Mouse (Mus musculus): ENCODE measurements around the gene Urb2. TPM values are rescaled to one million over a fixed set of nuclear protein-coding genes. Genes with fewer than 3 reads are reported as not detected.

The Urb2 gene
- 5.0 and 5.7 TPM in 2 replicates for polyA plus RNA-seq (2015; fragmentation: Nextera tagmentation; extraction: Ambion mirVana)

GRCm38 (mm10) chr8:124021237-124022227 lies at the start of gene Urb2, which contains the start of gene Taf5l:
Urb2 (plus strand) TSS chr8:124021508.
Taf5l (minus strand) TSS chr8:124021397.
- Histone ChIP-seq H3K4me2 (replicated peaks) (peak within 1 kb of the TSS; percentile 65), H3K4me1 (peaks cover 27% of the 10 kb centered on the region), H3K9me3 (replicated peaks) (no peaks in the 10 kb centered on the region), H3K36me3 (peaks cover 30% of the 10 kb centered on the region), H3K4me3 (replicated peaks) (peak within 1 kb of the TSS; percentile 96), H3K27ac (replicated peaks) (peak within 1 kb of the TSS; percentile 90), H3K27me3 (no peaks in the 10 kb centered on the region), H3K9ac (peak within 1 kb of the TSS; percentile 74)
- under 1% methylated on average over 73 of the region's 74 CpGs for WGBS
- peak; percentile 91 for ATAC-seq (ENCODE audit: insufficient number of reproducible peaks, low FRiP score, low TSS enrichment, low read depth)

GRCm38 (mm10) chr8:123973495-123973894 lies 47.8 kb upstream of the Urb2 start:
- Histone ChIP-seq H3K4me3 (replicated peaks) (no peak overlapping the region), H3K4me2 (replicated peaks) (no peak overlapping the region), H3K9ac (no peak overlapping the region), H3K9me3 (replicated peaks) (no peaks in the 10 kb centered on the region), H3K27ac (replicated peaks) (no peak overlapping the region), H3K27me3 (no peaks in the 10 kb centered on the region), H3K36me3 (peaks cover 3% of the 10 kb centered on the region; the same call in 1 of the 2 replicates), H3K4me1 (no peaks in the 10 kb centered on the region)
- no peak for ATAC-seq (ENCODE audit: insufficient number of reproducible peaks, low FRiP score, low TSS enrichment, low read depth)
- 86% methylated on average over 1 of the region's 1 CpGs for WGBS

GRCm38 (mm10) chr8:123977499-123977898 lies 43.8 kb upstream of the Urb2 start:
- Histone ChIP-seq H3K27me3 (no peaks in the 10 kb centered on the region), H3K9ac (no peak overlapping the region), H3K9me3 (replicated peaks) (no peaks in the 10 kb centered on the region), H3K27ac (replicated peaks) (no peak overlapping the region), H3K4me2 (replicated peaks) (no peak overlapping the region), H3K4me3 (replicated peaks) (no peak overlapping the region), H3K36me3 (no peaks in the 10 kb centered on the region), H3K4me1 (peaks cover 10% of the 10 kb centered on the region)
- no peak for ATAC-seq (ENCODE audit: insufficient number of reproducible peaks, low FRiP score, low TSS enrichment, low read depth)
- 80% methylated on average over 4 of the region's 4 CpGs for WGBS

- Histone ChIP-seq H3K4me2 (replicated peaks) (no peak overlapping the region), H3K9me3 (replicated peaks) (no peaks in the 10 kb centered on the region), H3K4me1 (peaks cover 12% of the 10 kb centered on the region), H3K9ac (no peak overlapping the region), H3K4me3 (replicated peaks) (no peak overlapping the region), H3K27ac (replicated peaks) (0 out of 2 replicates have a peak overlapping the region, but pooled peaks have one; percentile 22), H3K36me3 (no peaks in the 10 kb centered on the region), H3K27me3 (no peaks in the 10 kb centered on the region)
- ATAC-seq (ENCODE audit: insufficient number of reproducible peaks, low FRiP score, low TSS enrichment, low read depth): no peak
- WGBS: 54% methylated on average over 14 of the region's 14 CpGs
Observed at GRCm38 (mm10) chr8:123978166-123978838, 43.0 kb upstream of the Urb2 start.

GRCm38 (mm10) chr8:123978926-123979325 lies 42.4 kb upstream of the Urb2 start:
- H3K36me3 ChIP-seq: no peaks in the 10 kb centered on the region
- no peak overlapping the region for H3K27ac ChIP-seq (replicated peaks)
- peaks cover 17% of the 10 kb centered on the region for H3K4me1 ChIP-seq
- no peak overlapping the region for H3K4me2 ChIP-seq (replicated peaks)
- H3K9me3 ChIP-seq (replicated peaks): no peaks in the 10 kb centered on the region
- H3K27me3 ChIP-seq: no peaks in the 10 kb centered on the region
- ATAC-seq (ENCODE audit: insufficient number of reproducible peaks, low FRiP score, low TSS enrichment, low read depth): no peak
- WGBS: 69% methylated on average over 8 of the region's 8 CpGs
- H3K4me3 ChIP-seq (replicated peaks): no peak overlapping the region
- H3K9ac ChIP-seq: no peak overlapping the region

GRCm38 (mm10) chr8:123980239-123980638 lies 41.1 kb upstream of the Urb2 start:
- no peak overlapping the region for H3K9ac ChIP-seq
- H3K4me3 ChIP-seq (replicated peaks): no peak overlapping the region
- H3K27me3 ChIP-seq: no peaks in the 10 kb centered on the region
- no peak overlapping the region for H3K27ac ChIP-seq (replicated peaks)
- no peak for ATAC-seq (ENCODE audit: insufficient number of reproducible peaks, low FRiP score, low TSS enrichment, low read depth)
- H3K4me2 ChIP-seq (replicated peaks): no peak overlapping the region
- H3K36me3 ChIP-seq: no peaks in the 10 kb centered on the region
- 54% methylated on average over 4 of the region's 4 CpGs for WGBS
- H3K9me3 ChIP-seq (replicated peaks): no peaks in the 10 kb centered on the region
- H3K4me1 ChIP-seq: peaks cover 17% of the 10 kb centered on the region

- Histone ChIP-seq H3K4me1 (peaks cover 17% of the 10 kb centered on the region), H3K4me3 (replicated peaks) (peak overlapping the region; percentile 76), H3K27ac (replicated peaks) (no peak overlapping the region), H3K4me2 (replicated peaks) (peak overlapping the region; percentile 91), H3K9me3 (replicated peaks) (no peaks in the 10 kb centered on the region), H3K36me3 (no peaks in the 10 kb centered on the region), H3K27me3 (no peaks in the 10 kb centered on the region), H3K9ac (no peak overlapping the region)
- WGBS: 32% methylated on average over 4 of the region's 4 CpGs
- ATAC-seq (ENCODE audit: insufficient number of reproducible peaks, low FRiP score, low TSS enrichment, low read depth): no peak
Observed at GRCm38 (mm10) chr8:123981674-123982073, 39.6 kb upstream of the Urb2 start.

- peaks cover 17% of the 10 kb centered on the region for H3K4me1 ChIP-seq
- H3K9me3 ChIP-seq (replicated peaks): no peaks in the 10 kb centered on the region
- H3K36me3 ChIP-seq: no peaks in the 10 kb centered on the region
- H3K27ac ChIP-seq (replicated peaks): peak overlapping the region; percentile 65
- H3K4me2 ChIP-seq (replicated peaks): peak overlapping the region; percentile 91
- ATAC-seq (ENCODE audit: insufficient number of reproducible peaks, low FRiP score, low TSS enrichment, low read depth): peak; percentile 51
- H3K9ac ChIP-seq: peak overlapping the region; percentile 47
- WGBS: under 1% methylated on average over 48 of the region's 48 CpGs
- H3K4me3 ChIP-seq (replicated peaks): peak overlapping the region; percentile 76
- H3K27me3 ChIP-seq: no peaks in the 10 kb centered on the region
Observed at GRCm38 (mm10) chr8:123982291-123982793, 39.0 kb upstream of the Urb2 start.

- Histone ChIP-seq H3K4me3 (replicated peaks) (peak within 1 kb of the TSS; percentile 76), H3K4me1 (peaks cover 17% of the 10 kb centered on the region), H3K27ac (replicated peaks) (peak within 1 kb of the TSS; percentile 65), H3K36me3 (no peaks in the 10 kb centered on the region), H3K4me2 (replicated peaks) (peak within 1 kb of the TSS; percentile 91), H3K27me3 (no peaks in the 10 kb centered on the region), H3K9me3 (replicated peaks) (no peaks in the 10 kb centered on the region), H3K9ac (peak within 1 kb of the TSS; percentile 47)
- ATAC-seq (ENCODE audit: insufficient number of reproducible peaks, low FRiP score, low TSS enrichment, low read depth): peak; percentile 94
- WGBS: under 1% methylated on average over 42 of the region's 56 CpGs
Observed at GRCm38 (mm10) chr8:123982826-123983400, 38.4 kb upstream of the Urb2 start, which contains the start of gene Abcb10. Abcb10 (minus strand) TSS chr8:123983122.

- no peak for ATAC-seq (ENCODE audit: insufficient number of reproducible peaks, low FRiP score, low TSS enrichment, low read depth)
- Histone ChIP-seq H3K27me3 (no peaks in the 10 kb centered on the region), H3K9me3 (replicated peaks) (no peaks in the 10 kb centered on the region), H3K4me3 (replicated peaks) (no peak overlapping the region), H3K36me3 (0 out of 2 replicates have a peak, but pooled peaks cover 5% of the 10 kb centered on the region), H3K4me2 (replicated peaks) (no peak overlapping the region), H3K9ac (no peak overlapping the region), H3K27ac (replicated peaks) (no peak overlapping the region; the same call in 1 of the 2 replicates), H3K4me1 (0 out of 2 replicates have a peak, but pooled peaks cover 2% of the 10 kb centered on the region)
- 57% methylated on average over 6 of the region's 6 CpGs for WGBS
Observed at GRCm38 (mm10) chr8:123988605-123989038, 32.7 kb upstream of the Urb2 start.

All from embryonic facial prominence, embryonic 15.5 days (tissue).